In the genomic region with DNA sequence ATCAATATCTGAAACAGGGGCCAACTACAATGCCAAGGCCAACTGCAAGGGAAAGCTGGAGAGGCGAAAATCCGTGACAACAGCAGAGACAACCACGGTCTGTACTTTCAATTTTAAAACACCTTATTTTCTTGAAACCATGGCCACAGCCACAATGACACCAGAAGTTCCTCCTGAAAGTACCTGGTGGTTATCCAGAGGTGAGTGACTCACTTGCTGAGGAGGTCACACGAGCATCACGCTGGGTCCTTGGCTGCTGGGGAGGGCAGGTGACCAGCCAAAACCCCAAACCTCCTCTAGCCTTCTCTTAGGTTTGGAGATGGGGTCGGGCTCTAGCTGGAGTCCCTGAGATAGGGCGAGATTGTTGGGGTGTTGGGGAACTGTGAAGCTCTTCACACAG, we compare ENCODE assay signal across 24 mouse cellular contexts. TPM values are rescaled to one million over a fixed set of nuclear protein-coding genes. Genes with fewer than 3 reads are reported as not detected.
DNase-seq lines count a peak whose midpoint lies in the region; ATAC-seq and TF ChIP-seq lines count a peak whose summit lies in the region.
"Had no signal": no experiment of that assay in that cellular context is flagged by ENCODE, and none has a peak within 500 bp of the region (broad histone marks: within the 10 kb centered on the region; RNA-seq: fewer than 3 reads in every experiment).

No protein-coding gene starts in this region.

- 0 out of 2 replicates have a peak overlapping the region, but pooled peaks have one; percentile 25 for H3K27ac ChIP-seq in heart, embryonic 10.5 days
- H3K27ac ChIP-seq in spleen, adult 2 months (ENCODE audit: insufficient read depth, low read length): peak overlapping the region; percentile 51
- H3K27ac ChIP-seq: embryonic facial prominence, embryonic 15.5 days; forebrain, embryonic 15.5 days; hindbrain, embryonic 13.5 days; hindbrain, postnatal 0 days; intestine, embryonic 15.5 days had no signal

- H3K4me1 ChIP-seq in heart, embryonic 10.5 days: peaks cover 85% of the 10 kb centered on the region
- peaks cover 50% of the 10 kb centered on the region; the same call in 1 of the 2 replicates for H3K4me1 ChIP-seq in spleen, adult 2 months (ENCODE audit: control insufficient read depth, insufficient read depth, insufficient read length)
- H3K4me1 ChIP-seq: forebrain, embryonic 15.5 days had no signal

- TF ChIP-seq CTCF in spleen, adult 2 months (IDR thresholded peaks at IDR 0.05; ENCODE audit: extremely low read depth, insufficient read depth, insufficient read length, insufficient replicate concordance): no peak

- 89% methylated on average over 7 of the region's 7 CpGs for WGBS in heart, embryonic 10.5 days
- 44% methylated on average over 7 of the region's 7 CpGs for WGBS in spleen, adult 2 months

- intact Hi-C loops in heart, postnatal 25 days (cut with DNase I): no loop called here

- no peak for DNase-seq in heart, embryonic 10.5 days (ENCODE audit: low spot score)
- DNase-seq in heart, postnatal 25 days (ENCODE audit: low spot score): no peak
- DNase-seq in spleen, adult 2 months (ENCODE audit: low read depth in 1 of 2, low spot score in 2 of 2): peak in 1 of 2 experiments; percentile 66
- no peak for DNase-seq in spleen, postnatal 36 days (ENCODE audit: low spot score in 2 of 2)
- DNase-seq in T-cell, adult 2 months (ENCODE audit: low spot score): peak; percentile 59
- DNase-seq in natural killer cell, adult 2 months (ENCODE audit: low spot score in 2 of 2): peak; percentile 82 to 87
- DNase-seq in adrenal gland, postnatal 4 days (ENCODE audit: low spot score in 2 of 2): no peak
- DNase-seq: adrenal gland, adult 2 months; adrenal gland, postnatal 25 days; cerebellum, adult 11 months; cerebellum, adult 8-10 months; cerebellum, postnatal 14 days; embryo, embryonic 11 days; gastrocnemius, postnatal 36 days; heart, adult 18-20 months; heart, postnatal 10 days had no signal

- H3K27me3 ChIP-seq in heart, embryonic 10.5 days (ENCODE audit: insufficient read depth, poor library complexity, severe bottlenecking): no peaks in the 10 kb centered on the region
- no peaks in the 10 kb centered on the region for H3K27me3 ChIP-seq in spleen, adult 2 months (ENCODE audit: control insufficient read depth, insufficient read depth, low read length)
- H3K27me3 ChIP-seq: embryonic facial prominence, embryonic 15.5 days; forebrain, embryonic 15.5 days; hindbrain, embryonic 13.5 days; intestine, embryonic 15.5 days; Patski had no signal

- no peak for TF ChIP-seq POLR2A in spleen, adult 2 months (IDR thresholded peaks at IDR 0.05; ENCODE audit: low read depth, low read length)

- no peak overlapping the region for H3K4me3 ChIP-seq in heart, embryonic 10.5 days
- no peak overlapping the region for H3K4me3 ChIP-seq in spleen, adult 2 months (ENCODE audit: extremely low read depth, insufficient read depth, insufficient read length)
- H3K4me3 ChIP-seq: embryonic facial prominence, embryonic 15.5 days; erythroblast, embryonic 14.5 days; forebrain, embryonic 15.5 days; hindbrain, embryonic 13.5 days; intestine, embryonic 15.5 days had no signal

- no peak for ATAC-seq in megakaryocyte-erythroid progenitor cell, adult 5-6 weeks (replicated peaks; ENCODE audit: low FRiP score, low TSS enrichment, poor library complexity, severe bottlenecking)
- ATAC-seq: forebrain, embryonic 15.5 days; hindbrain, postnatal 0 days; intestine, embryonic 15.5 days; Patski had no signal

- peaks cover 7% of the 10 kb centered on the region; the same call in 1 of the 2 replicates for H3K36me3 ChIP-seq in heart, embryonic 10.5 days
- H3K36me3 ChIP-seq in spleen, adult 2 months (ENCODE audit: control insufficient read depth, insufficient read depth, low read length): no peaks in the 10 kb centered on the region
- H3K36me3 ChIP-seq: embryonic facial prominence, embryonic 15.5 days; forebrain, embryonic 15.5 days; hindbrain, embryonic 13.5 days; intestine, embryonic 15.5 days had no signal

- H3K9me3 ChIP-seq in heart, embryonic 10.5 days: no peaks in the 10 kb centered on the region
- H3K9me3 ChIP-seq: embryonic facial prominence, embryonic 15.5 days; forebrain, embryonic 15.5 days; hindbrain, embryonic 13.5 days; intestine, embryonic 15.5 days had no signal

RNA-seq across cellular contexts. Expression of gene Smad3, which starts 25.1 kb away (rescaled TPM):
- 15.2 and 20.0 TPM in 2 replicates for polyA plus RNA-seq in heart, embryonic 10.5 days (2016; fragmentation: Nextera tagmentation; extraction: Ambion mirVana)
- 10 to 100 TPM; 14.0 to 14.5 TPM for total RNA-seq in heart, postnatal 25 days (2021)
- 30.2 and 32.2 TPM in 2 replicates for polyA plus RNA-seq in spleen, adult 2 months (2012; rRNA removed)
- 10 to 100 TPM; 39.6 to 43.5 TPM for total RNA-seq in adrenal gland, postnatal 4 days (2021)
- 14.1 and 19.7 TPM in 2 replicates for total RNA-seq in megakaryocyte-erythroid progenitor cell, adult 5-6 weeks (2014; fragmentation: Nextera tagmentation)
- 11.9 and 15.9 TPM in 2 replicates for total RNA-seq in megakaryocyte-erythroid progenitor cell, adult 5-6 weeks (2017)

Comparison
In these comparisons a context has a peak if more than half of its experiments do, and no peak if none do; other contexts are left out.
1. DNase-seq: peak in T-cell, adult 2 months (single experiment) and natural killer cell, adult 2 months (2 of 2); none in heart, embryonic 10.5 days (single experiment), heart, postnatal 25 days (single experiment), spleen, postnatal 36 days (0 of 2) and adrenal gland, postnatal 4 days (0 of 2).